Mouse (Mus musculus) limb, embryonic 14.5 days (tissue): ENCODE measurements around the gene Cyth1. TPM values are rescaled to one million over a fixed set of nuclear protein-coding genes. Genes with fewer than 3 reads are reported as not detected.

Experiments used
- ATAC-seq: fragments of 200-750 bp; cut with Nextera tagmentation; 2 replicates; pipeline ENCODE4 v1.8.0; 2017; ENCODE audit warnings: low read depth, moderate number of reproducible peaks, moderate TSS enrichment; ENCODE audit not compliant: low FRiP score
- DNase-seq: peaks from one replicate; pipeline ENCODE4 v3.0.0-alpha.2; 2015; ENCODE audit warnings: low spot score
- H3K27ac ChIP-seq: fragments of 300-500 bp; sonication (generic); replicated peaks from 2 replicates; pipeline ENCODE4 v1.5.1; 2014; ENCODE audit warnings: low read depth, mild to moderate bottlenecking, low read length, moderate library complexity, mixed read lengths
- H3K27me3 ChIP-seq: fragments of 300-500 bp; sonication (generic); 2 replicates; pipeline ENCODE4 v1.6.1; 2014; ENCODE audit warnings: low read length, mixed read lengths; ENCODE audit not compliant: control insufficient read depth, insufficient read depth
- H3K36me3 ChIP-seq: fragments of 300-500 bp; sonication (generic); 2 replicates; pipeline ENCODE4 v1.6.1; 2014; ENCODE audit warnings: mild to moderate bottlenecking, low read length, moderate library complexity, mixed read lengths; ENCODE audit not compliant: control insufficient read depth, insufficient read depth
- H3K4me1 ChIP-seq: fragments of 300-500 bp; sonication (generic); 2 replicates; pipeline ENCODE4 v1.6.1; 2014; ENCODE audit warnings: antibody characterized with exemption, low read length, mixed read lengths; ENCODE audit not compliant: control insufficient read depth, insufficient read depth
- H3K4me2 ChIP-seq: fragments of 300-500 bp; sonication (generic); replicated peaks from 2 replicates; pipeline ENCODE4 v1.6.1; 2014; ENCODE audit warnings: low read depth, mild to moderate bottlenecking, low read length, moderate library complexity; ENCODE audit not compliant: severe bottlenecking
- H3K4me3 ChIP-seq: fragments of 300-500 bp; sonication (generic); replicated peaks from 2 replicates; pipeline ENCODE4 v1.5.1; 2014; ENCODE audit warnings: low read length
- H3K9ac ChIP-seq: fragments of 300-500 bp; sonication (generic); 2 replicates; pipeline ENCODE4 v1.6.1; 2014; ENCODE audit warnings: mild to moderate bottlenecking, low read depth, low read length, moderate library complexity; ENCODE audit not compliant: severe bottlenecking
- H3K9me3 ChIP-seq: fragments of 300-500 bp; sonication (generic); 2 replicates; pipeline ENCODE4 v1.6.1; 2016; ENCODE audit warnings: low read length; ENCODE audit not compliant: control insufficient read depth
- POLR2A ChIP-seq: fragments of 200-500 bp; IDR thresholded peaks from 2 replicates; pipeline ENCODE4 v1.8.0; 2012; ENCODE audit warnings: inconsistent platforms, mild to moderate bottlenecking, moderate library complexity, borderline replicate concordance; ENCODE audit not compliant: insufficient read depth, insufficient read length; ENCODE audit errors: extremely low read depth
- WGBS: fragments of 180-500 bp; shearing (Covaris S2); extraction: QIAGEN DNeasy Blood & Tissue Kit; methylation state at CpG from one replicate; pipeline ENCODE4 v1.1.7; 2014; 5-methylcytosine and 5-hydroxymethylcytosine counted together
- polyA plus RNA-seq, 2 experiments: library from polyadenylated mRNA; depleted of rRNA in 1 of 2; stranded (reverse) in 1 of 2; unstranded in 1 of 2; fragments of >200 nt; fragmentation: Nextera tagmentation in 1 of 2; extraction: Ambion mirVana in 1 of 2; gene quantifications; 2 replicates each; pipeline versions ENCODE4 v1.2.1 to v1.2.3; 2012 to 2014

The Cyth1 gene
- polyA plus RNA-seq, 2 experiments, result 13.5 to 22.3 TPM

DNA sequence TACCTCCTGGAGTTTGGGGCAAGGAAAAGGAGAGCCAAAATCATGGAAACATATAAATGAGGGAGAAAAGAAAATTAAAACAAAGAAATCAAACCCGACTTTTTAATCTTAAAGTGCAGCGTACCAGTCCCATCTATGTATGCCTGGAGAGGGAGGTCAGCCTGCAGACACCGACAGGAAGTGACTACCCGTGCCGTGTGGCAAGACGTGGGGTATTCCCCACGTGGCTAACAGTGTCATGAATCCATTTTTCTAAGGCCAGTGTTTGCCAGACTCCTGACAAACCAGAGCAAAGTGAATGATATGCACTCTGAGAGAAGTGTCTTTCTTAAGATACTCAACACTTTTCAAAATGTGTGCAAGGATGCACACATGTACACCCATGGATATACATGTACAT lies 68.2 kb downstream of the Cyth1 start:
- ATAC-seq, result no peak
- no peak for TF ChIP-seq POLR2A
- WGBS, result 92% methylated on average over 7 of the region's 7 CpGs
- Histone ChIP-seq H3K4me1 (no peaks in the 10 kb centered on the region), H3K27me3 (no peaks in the 10 kb centered on the region), H3K9me3 (no peaks in the 10 kb centered on the region), H3K27ac (no peak overlapping the region), H3K4me3 (no peak overlapping the region), H3K36me3 (peaks cover 89% of the 10 kb centered on the region), H3K9ac (no peak overlapping the region), H3K4me2 (no peak overlapping the region)
- DNase-seq, result no peak

DNA sequence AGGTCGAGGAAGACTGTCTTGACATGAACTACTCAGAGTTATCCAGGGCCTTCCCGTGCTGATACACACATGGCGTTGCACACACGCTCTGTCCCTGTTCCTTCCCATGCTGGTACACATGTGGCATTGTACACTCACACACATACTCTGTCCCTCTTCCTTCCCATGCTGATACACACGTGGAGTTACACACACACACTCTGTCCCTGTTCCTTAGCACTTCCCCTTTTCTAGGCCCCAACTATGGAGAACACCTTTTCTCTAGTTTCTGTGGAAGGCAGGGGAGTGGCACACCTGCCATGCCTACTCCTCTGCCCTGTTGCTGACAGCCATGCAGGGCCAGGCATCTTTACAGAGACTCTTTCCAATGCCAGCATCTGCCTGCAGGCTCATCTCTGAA lies 70.2 kb downstream of the Cyth1 start:
- Histone ChIP-seq H3K4me1 (no peaks in the 10 kb centered on the region), H3K9me3 (no peaks in the 10 kb centered on the region), H3K4me3 (no peak overlapping the region), H3K36me3 (peaks cover 84% of the 10 kb centered on the region), H3K27me3 (no peaks in the 10 kb centered on the region), H3K4me2 (no peak overlapping the region), H3K27ac (no peak overlapping the region), H3K9ac (no peak overlapping the region)
- WGBS, result 87% methylated on average over 5 of the region's 5 CpGs
- TF ChIP-seq POLR2A, result no peak
- ATAC-seq (no peak), DNase-seq (no peak)

DNA sequence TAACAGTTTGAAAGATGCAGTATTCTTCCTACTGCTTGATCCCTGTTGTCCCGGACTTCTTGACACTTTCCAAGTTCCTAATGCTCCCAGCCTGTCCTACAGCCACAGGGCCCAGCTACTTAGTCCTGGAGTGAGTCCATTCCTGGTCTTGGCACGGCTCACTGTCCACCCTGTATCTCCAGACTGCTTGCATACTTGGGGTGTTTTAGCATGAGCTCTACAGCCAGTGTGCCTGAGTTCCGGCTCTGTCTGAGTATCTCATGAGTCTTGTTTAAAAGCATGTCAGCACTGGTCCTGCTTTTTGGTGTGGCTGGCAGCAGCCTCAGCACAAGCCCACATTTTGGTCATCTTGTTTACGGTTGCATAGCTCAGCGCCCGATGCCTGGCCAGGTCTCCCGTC lies 73.6 kb downstream of the Cyth1 start:
- TF ChIP-seq POLR2A, result no peak
- 88% methylated on average over 7 of the region's 7 CpGs for WGBS
- H3K4me3 ChIP-seq, result no peak overlapping the region
- no peaks in the 10 kb centered on the region for H3K9me3 ChIP-seq
- no peaks in the 10 kb centered on the region for H3K27me3 ChIP-seq
- peaks cover 68% of the 10 kb centered on the region for H3K36me3 ChIP-seq
- no peak overlapping the region for H3K27ac ChIP-seq
- H3K9ac ChIP-seq, result no peak overlapping the region
- ATAC-seq (no peak), DNase-seq (no peak)
- H3K4me2 ChIP-seq, result no peak overlapping the region
- no peaks in the 10 kb centered on the region for H3K4me1 ChIP-seq

DNA sequence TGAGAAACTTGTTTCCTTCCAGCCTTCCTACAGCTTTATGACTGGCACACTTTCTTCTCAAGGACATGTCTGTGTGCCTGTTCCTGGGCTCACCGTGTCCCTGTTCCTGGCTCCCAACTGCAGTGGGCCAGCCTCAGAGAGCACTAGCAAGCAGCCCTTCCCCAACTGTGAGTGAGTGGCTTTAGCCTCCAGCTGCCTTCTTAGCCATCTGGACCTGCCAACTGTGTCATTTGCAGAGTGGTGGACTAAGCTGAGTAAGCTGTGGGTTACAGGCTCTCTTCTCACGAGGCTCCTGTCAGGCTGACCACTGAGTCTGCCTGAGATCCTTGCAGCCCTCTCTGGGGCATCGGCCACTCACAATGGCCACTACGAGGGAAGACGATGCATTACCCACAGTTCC lies 75.6 kb downstream of the Cyth1 start:
- no peaks in the 10 kb centered on the region for H3K27me3 ChIP-seq
- H3K36me3 ChIP-seq, result peaks cover 64% of the 10 kb centered on the region
- no peak overlapping the region; the same call in 1 of the 2 replicates for H3K9ac ChIP-seq
- TF ChIP-seq POLR2A, result no peak
- H3K4me2 ChIP-seq, result no peak overlapping the region
- H3K9me3 ChIP-seq, result no peaks in the 10 kb centered on the region
- no peak overlapping the region for H3K27ac ChIP-seq
- no peaks in the 10 kb centered on the region for H3K4me1 ChIP-seq
- 84% methylated on average over 5 of the region's 5 CpGs for WGBS
- ATAC-seq (no peak), DNase-seq (no peak)
- H3K4me3 ChIP-seq, result no peak overlapping the region

DNA sequence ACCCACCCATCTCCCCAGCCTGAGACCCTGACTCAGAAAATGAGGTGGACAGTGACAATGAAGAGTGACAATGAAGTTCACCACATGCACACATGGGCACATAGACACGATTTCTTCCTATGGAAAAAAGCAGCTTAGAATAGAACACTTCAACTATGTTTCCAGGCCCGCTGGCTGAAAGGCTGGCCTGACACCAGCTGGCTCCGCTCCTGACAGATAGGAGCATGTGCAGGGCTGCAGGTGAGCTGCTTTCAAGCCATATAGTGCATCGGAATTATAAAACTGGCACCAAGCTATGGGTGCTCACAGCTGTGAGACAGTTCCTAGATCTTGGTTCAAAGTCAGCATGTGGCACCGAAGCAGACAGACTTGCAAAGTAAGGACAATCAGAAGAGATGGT lies 78.1 kb downstream of the Cyth1 start:
- no peaks in the 10 kb centered on the region for H3K27me3 ChIP-seq
- H3K4me1 ChIP-seq, result no peaks in the 10 kb centered on the region
- no peak overlapping the region for H3K27ac ChIP-seq
- no peak overlapping the region for H3K4me3 ChIP-seq
- ATAC-seq (no peak), DNase-seq (no peak)
- no peak overlapping the region for H3K9ac ChIP-seq
- 89% methylated on average over 5 of the region's 5 CpGs for WGBS
- H3K9me3 ChIP-seq, result no peaks in the 10 kb centered on the region
- no peak for TF ChIP-seq POLR2A
- no peak overlapping the region for H3K4me2 ChIP-seq
- peaks cover 63% of the 10 kb centered on the region for H3K36me3 ChIP-seq

DNA sequence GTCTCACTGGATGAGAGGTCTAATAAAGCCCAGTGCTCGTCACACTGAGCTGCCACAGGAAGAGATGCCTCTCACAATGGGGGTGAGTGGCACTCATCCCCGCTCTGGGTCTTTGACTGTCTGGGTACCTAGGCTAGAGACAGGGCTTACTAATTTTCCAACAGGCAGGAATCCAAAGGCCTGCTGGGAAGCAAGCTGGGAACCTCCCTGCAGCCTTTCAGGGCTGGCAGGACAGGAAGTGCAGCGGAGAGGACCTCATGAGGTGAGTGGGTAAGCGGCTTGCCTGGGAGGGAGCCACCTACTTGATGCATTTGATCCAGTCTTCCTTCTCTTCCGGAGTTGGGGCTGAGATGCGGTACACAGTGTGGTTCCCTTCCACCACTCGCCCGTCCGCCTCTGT lies 79.7 kb downstream of the Cyth1 start:
- 66% methylated on average over 9 of the region's 9 CpGs for WGBS
- Histone ChIP-seq H3K4me1 (no peaks in the 10 kb centered on the region), H3K27me3 (no peaks in the 10 kb centered on the region), H3K4me3 (no peak overlapping the region), H3K4me2 (no peak overlapping the region), H3K27ac (no peak overlapping the region), H3K9ac (no peak overlapping the region), H3K36me3 (peaks cover 70% of the 10 kb centered on the region), H3K9me3 (no peaks in the 10 kb centered on the region)
- no peak for ATAC-seq
- TF ChIP-seq POLR2A, result no peak
- DNase-seq, result no peak
